Mouse (Mus musculus): ENCODE results near the gene Fhad1. TPM values are rescaled to one million over a fixed set of nuclear protein-coding genes. Genes with fewer than 3 reads are reported as not detected.
A peak's percentile ranks its signal among the peaks of the same experiment; 100 is the strongest.

Gene Fhad1
- polyA plus RNA-seq, 1 experiment: 4.9 TPM

DNA sequence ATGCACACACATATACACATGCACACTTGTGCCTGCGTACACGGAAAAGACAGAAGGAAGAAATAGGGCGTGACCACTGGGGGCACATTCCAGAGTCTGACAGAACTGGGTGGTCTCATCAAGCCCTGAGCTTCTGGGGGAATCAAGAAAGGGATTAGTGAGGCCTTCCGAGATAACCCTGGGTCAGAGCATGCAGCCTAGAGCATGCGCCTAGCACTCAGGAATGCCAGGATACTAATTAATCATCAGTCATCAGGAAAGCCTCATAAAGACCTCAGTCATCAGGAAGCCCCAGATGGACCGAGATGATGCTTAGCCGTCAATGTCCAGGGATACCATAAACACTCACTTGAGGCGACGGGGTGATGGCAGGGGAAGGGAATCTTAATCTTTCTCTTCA is 135.0 kb downstream of the Fhad1 start:
- H3K27ac ChIP-seq (ENCODE audit: insufficient read depth, low read depth, low read length): no peak overlapping the region
- TF ChIP-seq POLR2A (IDR thresholded peaks at IDR 0.05; ENCODE audit: borderline replicate concordance, low read depth, low read length): no peak
- no peak for TF ChIP-seq CTCF (IDR thresholded peaks at IDR 0.05; ENCODE audit: low read depth, low read length)
- H3K4me1 ChIP-seq (ENCODE audit: control insufficient read depth, insufficient read depth, low read length): peaks cover 6% of the 10 kb centered on the region

DNA sequence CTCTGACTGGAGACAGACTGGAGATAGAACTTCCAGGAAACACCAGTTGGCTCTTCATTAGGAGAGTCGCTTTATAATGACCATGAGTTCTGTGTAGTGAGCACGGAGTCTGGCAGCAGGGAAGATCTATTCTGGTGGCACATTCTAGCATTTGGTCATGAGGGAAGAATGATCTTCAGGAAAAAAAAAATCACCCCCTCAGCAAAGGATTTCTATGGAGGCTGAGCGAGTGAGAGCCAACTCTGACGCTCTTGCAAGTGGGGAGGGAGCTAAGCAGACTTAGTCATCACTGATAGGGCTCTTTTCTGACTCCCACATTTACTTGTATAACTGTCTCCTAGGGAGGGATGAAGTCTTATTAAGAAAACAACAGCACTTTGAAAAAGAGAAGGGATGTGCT is 135.8 kb downstream of the Fhad1 start:
- Histone ChIP-seq H3K27ac (ENCODE audit: insufficient read depth, low read depth, low read length) (no peak overlapping the region), H3K4me1 (ENCODE audit: control insufficient read depth, insufficient read depth, low read length) (peaks cover 6% of the 10 kb centered on the region), H3K4me3 (ENCODE audit: insufficient read depth, low read length) (no peak overlapping the region)
- no peak for TF ChIP-seq CTCF (IDR thresholded peaks at IDR 0.05; ENCODE audit: low read depth, low read length)
- no peak for TF ChIP-seq POLR2A (IDR thresholded peaks at IDR 0.05; ENCODE audit: borderline replicate concordance, low read depth, low read length)

More for the DNA sequence above, 135.0 kb downstream of the Fhad1 start:
- no peak overlapping the region for H3K4me3 ChIP-seq (ENCODE audit: insufficient read depth, low read length)

DNA sequence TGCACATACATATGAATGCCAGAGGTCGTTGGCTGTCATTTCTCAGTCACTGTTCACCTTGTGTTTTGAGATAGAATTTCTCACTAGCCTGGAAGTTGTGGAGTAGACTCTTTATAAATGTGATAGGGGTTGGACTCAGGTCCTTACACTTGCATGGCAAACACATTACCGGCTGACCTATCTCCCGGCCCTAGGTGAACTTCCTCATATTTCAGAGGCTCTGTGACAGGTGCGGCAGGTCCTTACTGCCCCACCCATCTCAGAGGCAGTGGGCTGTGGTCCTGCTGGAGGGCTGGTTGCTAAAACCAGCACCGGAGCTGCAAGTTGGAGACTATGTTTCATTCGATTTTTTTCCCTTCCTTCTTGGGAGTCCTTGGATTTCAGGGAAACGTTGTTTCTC is 136.3 kb downstream of the Fhad1 start:
- H3K4me1 ChIP-seq (ENCODE audit: control insufficient read depth, insufficient read depth, low read length): peaks cover 6% of the 10 kb centered on the region

DNA sequence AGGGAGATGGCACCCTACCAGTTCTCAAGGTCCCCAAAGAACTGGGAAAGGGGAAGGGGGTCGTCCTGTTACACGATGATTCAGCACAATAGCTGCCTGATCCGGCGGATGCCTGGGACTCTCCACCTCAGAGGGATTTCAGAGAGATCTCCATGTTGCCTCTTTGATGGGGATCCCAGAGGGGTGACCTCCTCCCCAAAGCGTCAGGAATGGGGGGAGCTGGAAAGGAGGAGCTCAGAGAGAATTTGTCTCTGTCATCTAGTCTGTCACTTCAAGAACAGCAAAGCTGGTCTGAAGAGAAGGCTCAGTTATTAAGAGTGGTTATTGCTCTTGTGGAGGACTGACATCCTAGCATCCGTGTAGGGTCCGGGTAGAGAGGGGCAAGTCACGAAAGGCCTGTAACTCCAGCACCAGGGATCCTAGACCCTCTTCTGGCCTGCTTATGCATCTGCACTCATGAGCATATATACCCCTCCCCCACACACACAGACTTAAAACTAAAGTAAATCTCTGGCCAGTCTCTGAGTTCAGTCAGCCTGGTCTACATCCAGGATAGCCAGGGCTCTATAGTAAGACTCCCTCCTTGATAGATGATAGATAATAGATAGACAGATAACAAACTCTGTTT is 139.3 kb downstream of the Fhad1 start:
- TF ChIP-seq CTCF (IDR thresholded peaks at IDR 0.05; ENCODE audit: low read depth, low read length) (no peak), POLR2A (IDR thresholded peaks at IDR 0.05; ENCODE audit: borderline replicate concordance, low read depth, low read length) (no peak)
- H3K4me1 ChIP-seq (ENCODE audit: control insufficient read depth, insufficient read depth, low read length): peaks cover 13% of the 10 kb centered on the region
- H3K27ac ChIP-seq (ENCODE audit: insufficient read depth, low read depth, low read length): no peak overlapping the region
- peak overlapping the region; percentile 77 for H3K4me3 ChIP-seq (ENCODE audit: insufficient read depth, low read length)

More for the DNA sequence above, 136.3 kb downstream of the Fhad1 start:
- no peak overlapping the region for H3K4me3 ChIP-seq (ENCODE audit: insufficient read depth, low read length)
- no peak for TF ChIP-seq CTCF (IDR thresholded peaks at IDR 0.05; ENCODE audit: low read depth, low read length)
- TF ChIP-seq POLR2A (IDR thresholded peaks at IDR 0.05; ENCODE audit: borderline replicate concordance, low read depth, low read length): no peak
- H3K27ac ChIP-seq (ENCODE audit: insufficient read depth, low read depth, low read length): no peak overlapping the region

DNA sequence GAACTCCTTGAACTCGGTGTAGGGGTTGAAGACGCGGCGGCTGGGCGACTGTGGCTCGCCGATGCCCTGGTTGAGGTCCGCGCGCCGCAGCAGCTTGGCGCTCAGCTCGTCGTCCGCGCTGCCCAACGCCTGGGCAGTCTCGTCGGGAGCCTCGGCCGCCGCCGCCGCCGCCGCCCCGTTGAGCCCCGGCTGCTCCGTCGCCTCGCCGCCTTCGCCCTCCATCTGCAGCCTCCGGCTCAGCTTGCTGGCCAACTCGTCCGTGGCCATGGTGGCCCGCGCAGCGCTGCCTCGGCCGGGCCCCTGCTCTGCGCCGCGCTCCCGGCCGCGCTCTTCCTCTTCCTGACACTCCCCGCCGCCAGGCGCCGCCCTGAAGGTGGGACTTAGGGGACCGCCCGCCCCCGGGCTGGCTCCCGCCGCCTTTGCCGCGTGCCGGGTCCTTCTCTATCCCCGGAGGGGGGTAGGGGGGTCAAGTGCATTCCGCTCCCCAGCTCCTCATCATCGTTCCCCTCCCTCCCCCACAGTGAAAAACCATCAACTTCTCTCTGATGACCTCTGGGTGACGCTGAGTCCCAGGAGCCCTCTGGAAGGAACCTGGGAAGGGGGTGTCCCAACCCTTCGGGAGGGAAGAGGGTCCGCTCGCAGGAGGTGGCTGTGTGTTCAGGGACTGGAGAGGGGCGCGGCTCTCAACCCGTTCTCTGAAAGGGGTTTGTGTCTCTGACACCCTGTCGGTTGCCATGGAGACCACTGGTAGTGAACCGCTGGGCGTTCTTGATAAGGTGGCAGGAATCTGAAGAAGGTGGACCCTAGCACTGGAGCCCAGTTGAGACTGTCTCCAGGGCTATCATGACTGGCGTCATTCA is 140.1 kb downstream of the Fhad1 start, which contains the start of gene Efhd2:
Gene Efhd2, minus strand, starts transcription at position 320 of the 860 bp plus-strand sequence.
- peak within 1 kb of the TSS; percentile 77 for H3K4me3 ChIP-seq (ENCODE audit: insufficient read depth, low read length)
- peak within 1 kb of the TSS; percentile 96 for H3K27ac ChIP-seq (ENCODE audit: insufficient read depth, low read depth, low read length)
- H3K4me1 ChIP-seq (ENCODE audit: control insufficient read depth, insufficient read depth, low read length): peaks cover 20% of the 10 kb centered on the region
- TF ChIP-seq CTCF (IDR thresholded peaks at IDR 0.05; ENCODE audit: low read depth, low read length): no peak
- peak; percentile 79; the same call in 1 of the 2 replicates for TF ChIP-seq POLR2A (IDR thresholded peaks at IDR 0.05; ENCODE audit: borderline replicate concordance, low read depth, low read length)

DNA sequence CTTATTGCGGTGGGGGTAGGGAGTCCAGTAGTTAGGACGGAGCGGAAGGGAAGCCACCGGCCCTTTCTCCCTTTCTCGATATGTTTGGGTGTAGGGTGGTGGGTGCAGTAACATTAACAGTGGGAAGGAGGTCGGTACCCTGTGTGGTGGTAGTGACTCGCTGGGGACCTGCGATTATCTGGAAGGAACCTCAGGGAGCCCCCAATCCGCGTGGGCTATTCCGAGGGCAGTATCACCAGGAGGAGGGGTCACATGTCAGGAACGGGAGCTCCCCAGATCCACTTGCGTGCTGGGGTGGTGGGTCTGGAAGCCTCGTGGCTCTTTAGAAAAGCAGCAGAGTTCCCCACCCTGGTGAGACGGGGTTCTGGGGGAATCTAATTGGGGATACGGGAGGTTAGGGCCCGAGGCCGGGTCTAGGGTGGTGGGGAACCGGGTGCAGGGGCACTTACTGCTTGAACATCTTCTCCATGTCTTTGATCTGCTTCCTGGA is 140.7 kb downstream of the Fhad1 start:
- TF ChIP-seq CTCF (IDR thresholded peaks at IDR 0.05; ENCODE audit: low read depth, low read length) (no peak), POLR2A (IDR thresholded peaks at IDR 0.05; ENCODE audit: borderline replicate concordance, low read depth, low read length) (no peak)
- peak overlapping the region; percentile 96 for H3K27ac ChIP-seq (ENCODE audit: insufficient read depth, low read depth, low read length)
- peaks cover 23% of the 10 kb centered on the region for H3K4me1 ChIP-seq (ENCODE audit: control insufficient read depth, insufficient read depth, low read length)
- peak overlapping the region; percentile 77 for H3K4me3 ChIP-seq (ENCODE audit: insufficient read depth, low read length)

DNA sequence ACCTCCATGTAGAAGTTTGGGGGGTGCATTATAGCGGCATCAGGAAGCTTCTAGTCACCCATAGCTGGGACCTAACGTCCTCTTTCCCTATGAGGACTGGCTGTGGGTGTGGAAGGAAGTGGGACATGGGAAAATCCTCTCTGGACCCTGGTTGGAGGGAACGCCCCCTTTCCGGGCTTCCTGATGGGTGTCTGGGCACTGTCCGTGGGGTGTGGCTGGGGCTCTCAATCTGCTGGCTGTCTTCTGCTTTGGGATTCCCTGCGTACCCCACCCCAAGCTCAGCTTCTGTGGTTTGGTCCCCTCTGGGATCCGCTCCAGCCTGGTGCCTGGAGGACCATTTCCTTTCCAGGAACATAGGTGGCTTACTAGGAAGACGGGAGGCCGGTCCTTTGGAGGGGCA is 141.9 kb downstream of the Fhad1 start:
- H3K27ac ChIP-seq (ENCODE audit: insufficient read depth, low read depth, low read length): peak overlapping the region; percentile 96
- H3K4me1 ChIP-seq (ENCODE audit: control insufficient read depth, insufficient read depth, low read length): peaks cover 34% of the 10 kb centered on the region
- H3K4me3 ChIP-seq (ENCODE audit: insufficient read depth, low read length): peak overlapping the region; percentile 77

DNA sequence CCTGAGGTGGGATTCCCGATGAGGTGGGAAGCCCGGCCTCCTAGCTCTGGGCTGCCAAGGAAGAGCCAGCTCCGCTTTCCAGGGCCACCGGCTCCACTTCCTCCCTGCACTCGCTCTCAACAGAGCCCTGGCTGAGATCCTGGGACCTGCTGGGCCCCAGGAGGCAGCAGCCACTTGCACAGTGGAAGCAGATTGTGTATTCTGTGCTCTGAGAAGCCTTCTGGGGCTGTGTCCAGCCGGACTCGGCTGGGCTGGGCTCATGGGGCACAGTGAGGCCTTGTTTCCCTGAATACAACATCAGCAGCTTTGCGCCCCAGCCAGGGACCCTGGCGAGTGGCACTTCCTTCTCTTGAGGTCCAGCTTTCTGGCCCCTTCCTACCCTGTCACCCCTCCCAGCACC is 143.0 kb downstream of the Fhad1 start:
- Histone ChIP-seq H3K27ac (ENCODE audit: insufficient read depth, low read depth, low read length) (peak overlapping the region; percentile 96), H3K4me1 (ENCODE audit: control insufficient read depth, insufficient read depth, low read length) (peaks cover 44% of the 10 kb centered on the region), H3K4me3 (ENCODE audit: insufficient read depth, low read length) (peak overlapping the region; percentile 77)

More for the DNA sequence above, 141.9 kb downstream of the Fhad1 start:
- TF ChIP-seq CTCF (IDR thresholded peaks at IDR 0.05; ENCODE audit: low read depth, low read length): no peak

DNA sequence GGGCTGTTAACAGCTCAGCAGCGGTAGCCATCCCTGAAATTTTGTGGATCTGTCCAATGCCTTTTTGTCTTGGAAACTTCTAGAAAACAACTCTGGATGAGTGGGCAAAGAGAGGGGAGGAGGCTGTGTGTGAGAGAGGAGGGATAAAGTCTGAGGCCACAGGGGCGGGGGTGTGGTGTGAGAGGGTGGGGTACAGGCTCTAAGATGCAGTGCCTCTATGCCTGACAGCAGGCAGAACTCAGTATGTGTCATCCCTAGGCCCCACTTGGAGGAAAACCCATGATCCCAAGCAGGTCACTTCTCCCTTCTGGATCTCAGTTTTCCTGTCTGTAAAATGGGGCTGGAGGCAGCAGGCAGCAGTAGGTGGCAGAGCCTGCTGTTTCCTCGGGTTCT is 143.6 kb downstream of the Fhad1 start:
- Histone ChIP-seq H3K4me3 (ENCODE audit: insufficient read depth, low read length) (peak overlapping the region; percentile 77), H3K27ac (ENCODE audit: insufficient read depth, low read depth, low read length) (peak overlapping the region; percentile 96)

More for the DNA sequence above, 143.0 kb downstream of the Fhad1 start:
- no peak for TF ChIP-seq POLR2A (IDR thresholded peaks at IDR 0.05; ENCODE audit: borderline replicate concordance, low read depth, low read length)
- no peak for TF ChIP-seq CTCF (IDR thresholded peaks at IDR 0.05; ENCODE audit: low read depth, low read length)

More for the DNA sequence above, 143.6 kb downstream of the Fhad1 start:
- no peak for TF ChIP-seq CTCF (IDR thresholded peaks at IDR 0.05; ENCODE audit: low read depth, low read length)
- no peak for TF ChIP-seq POLR2A (IDR thresholded peaks at IDR 0.05; ENCODE audit: borderline replicate concordance, low read depth, low read length)
- peaks cover 49% of the 10 kb centered on the region for H3K4me1 ChIP-seq (ENCODE audit: control insufficient read depth, insufficient read depth, low read length)

Data from bone marrow macrophage, adult 2 months (primary cell).